Mouse (Mus musculus): Measurements from ENCODE around the gene Yipf2.
"Not testable (repeated sequence)": the region's sequence is repeated elsewhere in the genome, so short reads cannot be mapped to it uniquely, and the experiment has no call there.

The Yipf2 gene

DNA sequence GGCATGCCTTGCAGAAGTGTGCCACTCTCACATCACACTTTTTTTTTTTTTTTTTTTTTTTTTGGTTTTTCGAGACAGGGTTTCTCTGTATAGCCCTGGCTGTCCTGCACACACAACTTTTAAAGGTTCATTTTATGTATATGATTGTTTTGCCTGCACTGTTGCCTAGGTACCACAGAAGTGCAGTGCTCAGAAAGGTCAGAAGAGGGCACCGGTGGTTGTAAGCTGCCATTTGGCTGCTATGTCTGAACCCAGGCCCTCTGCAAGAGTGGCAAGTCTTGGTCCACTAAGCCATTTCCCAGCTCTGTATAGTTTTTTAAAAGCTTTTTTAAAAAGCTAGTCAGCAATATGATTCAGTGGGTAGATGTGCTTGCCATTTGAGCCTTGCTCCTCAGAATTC lies 5.6 kb upstream of the Yipf2 start:
- DNase-seq (ENCODE audit: low spot score in 2 of 2) = peak in 1 of 2 experiments; percentile 52

DNA sequence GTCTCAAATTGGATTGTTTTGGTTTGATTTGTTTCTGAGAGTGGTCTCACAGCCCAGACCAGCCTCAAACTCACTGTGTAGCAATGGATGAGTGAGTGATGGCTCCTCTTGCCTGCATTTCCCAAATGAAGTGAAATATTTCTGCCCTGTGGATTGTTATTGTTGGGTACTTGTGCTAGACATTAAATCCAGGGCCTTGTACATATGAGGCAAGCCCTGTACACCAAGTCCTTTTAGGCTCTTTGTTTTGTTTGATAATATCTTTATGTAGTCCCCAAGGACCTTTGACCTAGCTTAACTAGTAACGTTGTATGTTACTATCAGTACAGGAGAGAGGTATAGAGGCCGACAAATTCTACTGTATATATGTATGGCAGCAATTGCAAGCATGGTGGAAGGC lies 2.2 kb upstream of the Yipf2 start:
- DNase-seq (ENCODE audit: low spot score in 2 of 2) = no peak

DNA sequence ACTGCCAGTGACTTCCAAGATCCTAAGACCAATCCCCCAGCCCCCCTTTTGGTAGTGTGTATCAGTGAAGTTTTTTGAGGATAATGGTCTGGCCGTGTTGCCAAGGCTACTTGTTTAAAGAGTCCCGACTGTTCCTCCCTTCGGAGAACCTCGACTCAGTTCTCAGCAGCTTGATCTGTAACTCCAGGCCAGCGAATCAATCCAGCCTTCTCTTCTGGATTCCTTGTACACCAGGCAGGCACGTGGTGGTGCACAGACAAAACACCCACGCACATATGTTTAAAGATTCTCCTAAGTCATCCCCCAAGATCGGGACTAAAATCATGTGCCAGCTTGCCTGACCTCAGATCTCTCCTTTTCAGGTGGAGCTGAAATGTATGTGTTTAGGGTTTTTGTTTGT lies 1.7 kb upstream of the Yipf2 start:
- DNase-seq (ENCODE audit: low spot score in 2 of 2) = not testable (repeated sequence)

DNA sequence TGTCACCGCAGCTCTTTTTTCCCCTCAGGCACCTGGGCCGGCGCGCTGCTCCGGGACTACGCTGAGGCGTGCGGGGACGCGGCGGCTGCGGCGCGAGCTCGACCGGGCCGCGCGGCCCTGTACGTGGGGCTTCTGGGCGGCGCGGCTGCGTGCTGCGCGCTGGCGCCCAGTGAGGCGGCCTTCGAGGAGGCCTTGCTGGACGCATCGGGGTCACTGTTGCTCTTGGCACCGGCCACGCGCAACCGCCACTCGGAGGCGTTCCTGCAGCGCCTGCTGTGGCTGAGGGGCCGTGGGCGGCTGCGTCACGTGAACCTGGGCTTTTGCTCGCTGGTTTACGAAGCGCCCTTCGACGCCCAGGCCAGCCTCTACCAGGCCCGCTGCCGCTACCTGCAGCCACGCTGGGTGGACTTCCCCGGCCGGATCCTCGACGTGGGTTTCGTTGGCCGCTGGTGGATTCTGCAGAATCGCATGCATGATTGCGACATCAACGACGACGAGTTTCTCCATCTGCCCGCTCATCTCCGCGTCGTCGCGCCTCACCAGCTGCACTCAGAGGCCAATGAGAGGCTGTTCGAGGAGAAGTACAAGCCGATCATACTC lies 594 bp upstream of the Yipf2 start:
- DNase-seq (ENCODE audit: low spot score in 2 of 2) = peak; percentile 26 to 34

DNA sequence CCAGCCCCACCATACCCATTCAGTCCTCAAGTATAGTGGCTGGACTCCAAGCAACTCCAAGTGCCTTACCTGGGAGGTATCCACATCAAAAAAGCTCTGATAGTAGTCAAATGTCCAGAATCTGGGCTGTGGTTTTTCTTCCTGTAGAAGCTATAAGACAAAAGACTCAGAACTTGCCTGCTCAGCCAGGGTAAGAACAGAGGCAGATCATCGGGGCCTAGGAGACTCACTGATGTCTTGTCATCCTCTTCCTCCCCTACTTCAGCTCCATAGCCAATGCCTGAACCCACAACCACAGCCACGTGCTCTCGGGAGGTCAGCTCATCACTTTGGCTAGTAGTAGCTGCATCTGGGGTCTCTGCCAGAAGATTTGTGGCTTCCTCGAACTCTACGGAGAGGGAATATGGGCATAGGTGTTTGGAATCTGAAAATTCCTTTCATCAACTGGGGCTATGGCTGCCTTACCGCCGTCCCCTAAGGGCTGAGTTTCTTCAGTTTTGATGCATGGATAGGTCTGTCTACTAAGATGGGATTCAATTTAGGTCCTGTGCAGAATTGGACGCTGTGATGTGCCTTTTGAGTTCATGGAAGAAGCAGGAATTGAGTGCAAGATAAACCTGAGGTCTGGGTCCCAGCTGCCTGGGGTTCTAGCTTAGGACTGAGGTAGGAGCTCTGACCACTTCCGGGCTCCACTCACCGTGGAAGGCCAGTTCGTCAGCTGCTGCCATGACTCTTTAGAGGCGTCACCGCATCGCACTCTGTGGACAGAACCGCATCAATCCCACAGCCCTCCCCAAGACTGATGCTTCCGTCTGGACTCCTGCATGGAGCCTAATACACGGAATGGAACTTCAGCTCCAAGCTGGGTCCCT lies 561 bp downstream of the Yipf2 start:
- DNase-seq (ENCODE audit: low spot score in 2 of 2) = no peak

DNA sequence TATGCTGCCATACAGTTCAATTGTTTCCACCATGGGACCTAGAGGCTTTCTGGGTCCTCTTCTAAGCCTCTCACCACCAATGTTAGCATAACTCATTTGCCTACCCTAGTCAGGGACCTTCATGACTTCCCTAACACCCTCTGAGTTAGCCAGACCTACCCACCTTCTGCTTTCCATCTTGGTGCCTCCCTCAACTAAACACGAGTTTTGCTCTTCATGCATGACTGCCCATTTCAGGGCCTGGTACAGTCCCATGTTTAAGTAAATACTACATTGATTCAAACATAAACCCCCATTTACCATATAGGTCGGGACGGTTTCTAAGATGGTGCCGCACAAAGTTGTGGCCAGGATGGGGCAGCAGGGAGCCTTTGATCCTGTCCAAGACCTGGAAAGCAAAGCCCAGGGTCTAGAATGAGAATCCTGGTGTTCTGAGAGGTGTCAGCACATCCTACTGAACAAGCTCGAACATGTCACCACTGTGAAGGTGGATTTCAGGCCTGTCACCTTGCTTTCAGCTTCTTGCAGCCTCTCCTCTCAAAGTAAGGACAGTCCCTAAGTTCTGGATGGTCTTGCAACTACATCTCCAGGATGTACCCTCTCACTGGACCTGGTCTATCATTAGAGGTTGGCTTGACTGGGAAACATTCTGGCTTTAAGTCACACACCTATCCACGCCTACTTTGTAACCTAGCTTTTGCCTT lies 1.3 kb downstream of the Yipf2 start:
- no peak for DNase-seq (ENCODE audit: low spot score in 2 of 2)

DNA sequence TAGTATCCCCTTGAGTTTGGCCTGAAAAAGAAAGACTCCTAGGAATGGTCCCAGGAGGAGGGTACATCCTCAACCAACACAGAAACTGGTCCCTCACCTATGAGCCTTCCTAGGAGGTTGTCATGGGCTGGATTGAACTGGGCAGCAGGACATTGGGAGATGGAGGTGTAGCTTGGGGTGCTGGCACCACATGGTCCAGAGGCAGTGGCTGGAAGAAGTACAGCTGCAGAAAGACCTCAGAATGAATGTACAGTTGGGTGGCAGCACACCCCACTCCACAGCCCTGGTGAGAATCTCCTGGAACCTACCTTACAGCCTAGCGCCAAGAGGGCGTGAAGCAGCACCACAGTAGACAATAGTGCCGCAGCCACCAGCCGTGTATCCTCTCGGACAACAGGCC lies 3.1 kb downstream of the Yipf2 start:
- DNase-seq (ENCODE audit: low spot score in 2 of 2) = no peak

DNA sequence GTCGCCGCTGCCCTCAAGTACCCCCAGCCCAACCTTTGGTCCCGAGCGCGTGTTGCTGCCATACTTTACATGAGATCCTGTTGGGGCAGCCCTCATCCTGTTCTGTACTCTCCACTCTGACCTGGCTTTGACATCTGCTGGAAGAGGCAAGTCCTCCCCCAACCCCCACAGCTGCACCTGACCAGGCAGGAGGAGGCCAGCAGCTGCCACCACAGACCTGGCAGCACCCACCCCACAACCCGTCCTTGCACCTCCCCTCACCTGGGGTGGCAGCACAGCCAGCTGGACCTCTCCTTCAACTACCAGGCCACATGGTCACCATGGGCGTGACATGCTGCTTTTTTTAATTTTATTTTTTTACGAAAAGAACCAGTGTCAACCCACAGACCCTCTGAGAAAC lies 4.3 kb downstream of the Yipf2 start:
- no peak for DNase-seq (ENCODE audit: low spot score in 2 of 2)

DNA sequence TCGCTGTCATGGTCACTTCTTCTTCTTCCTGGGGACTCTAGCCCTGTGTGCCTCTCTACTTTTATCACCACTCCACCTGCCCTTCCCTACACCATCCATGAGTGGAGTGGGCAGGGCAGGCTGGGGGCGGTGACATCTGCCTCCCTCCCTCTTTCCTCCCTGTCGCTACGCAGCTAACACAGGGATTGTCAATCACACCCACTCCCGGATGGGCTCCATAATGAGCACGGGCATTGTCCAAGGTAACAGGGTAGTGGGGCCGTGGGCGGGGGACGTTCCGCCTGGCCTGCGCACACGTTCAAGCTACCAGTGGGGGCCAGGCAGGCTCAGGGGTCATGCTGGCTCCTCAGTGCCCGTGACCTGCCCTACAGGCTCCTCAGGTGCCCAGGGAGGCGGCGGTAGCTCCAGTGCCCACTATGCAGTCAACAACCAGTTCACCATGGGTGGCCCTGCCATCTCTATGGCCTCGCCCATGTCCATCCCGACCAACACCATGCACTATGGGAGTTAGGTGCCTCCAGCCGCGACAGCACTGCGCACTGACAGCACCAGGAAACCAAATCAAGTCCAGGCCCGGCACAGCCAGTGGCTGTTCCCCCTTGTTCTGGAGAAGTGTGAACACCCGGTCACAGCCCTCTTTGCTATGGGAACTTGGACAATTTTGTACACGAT lies 4.8 kb downstream of the Yipf2 start:
- no peak for DNase-seq (ENCODE audit: low spot score in 2 of 2)

DNA sequence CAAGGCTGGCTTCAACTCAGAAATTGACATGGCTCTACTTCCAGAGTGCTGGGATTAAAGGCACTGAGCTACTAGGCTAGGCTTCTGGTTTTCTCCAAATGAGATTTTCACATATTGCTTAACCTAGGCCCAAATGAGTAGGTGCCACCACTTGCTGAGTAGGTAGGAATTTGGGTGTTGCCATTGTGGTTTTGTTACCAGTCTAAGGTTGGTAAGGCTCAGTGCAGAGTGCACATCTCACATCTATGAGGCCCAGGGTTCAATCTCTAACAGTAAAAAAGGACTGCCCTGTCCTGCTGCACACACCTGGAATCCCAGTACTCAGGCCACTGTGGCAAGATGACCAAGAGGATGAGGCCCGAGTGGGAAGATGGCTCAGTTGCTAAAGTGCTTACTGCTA lies 7.2 kb downstream of the Yipf2 start:
- no peak for DNase-seq (ENCODE audit: low spot score in 2 of 2)

DNA sequence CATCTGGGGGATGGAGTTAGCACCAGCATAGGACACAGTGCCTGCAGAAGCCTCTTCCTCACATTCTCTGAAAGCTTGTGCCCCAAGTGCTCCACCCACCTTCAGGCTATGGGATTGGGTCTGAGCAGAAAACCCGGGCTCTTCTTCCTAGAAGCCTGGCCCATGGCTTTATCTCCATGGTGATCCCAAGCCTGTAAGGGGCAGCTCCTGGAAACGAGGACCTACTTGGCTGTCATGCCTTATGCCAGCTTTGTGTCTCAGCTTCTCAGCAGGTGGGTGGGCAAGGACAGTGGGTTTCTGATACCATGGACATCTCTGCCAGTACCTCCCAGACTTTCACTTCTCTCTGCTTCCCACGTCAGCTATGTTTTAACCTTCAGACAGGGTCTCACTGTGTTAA lies 14.4 kb downstream of the Yipf2 start:
- no peak for DNase-seq (ENCODE audit: low spot score in 2 of 2)

DNA sequence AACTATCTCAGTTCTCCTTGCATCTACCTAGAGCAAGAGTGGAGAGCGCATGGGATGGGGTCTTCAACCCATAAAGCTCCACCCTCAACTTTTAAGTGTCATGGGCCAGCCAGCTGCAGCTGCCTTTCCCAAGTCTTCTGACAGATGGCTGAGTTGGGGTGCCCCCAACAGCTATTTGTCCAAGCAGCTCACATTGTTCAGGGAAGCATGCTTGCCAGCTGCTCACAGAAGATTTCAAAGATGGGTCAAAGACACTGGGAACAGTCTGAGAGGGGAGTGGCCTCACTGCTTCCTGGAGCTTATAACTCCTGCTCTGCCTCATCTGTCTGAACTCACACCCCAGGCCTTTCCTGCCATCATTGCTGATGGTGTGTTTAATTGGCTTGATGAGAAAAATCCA lies 16.3 kb downstream of the Yipf2 start:
- DNase-seq (ENCODE audit: low spot score in 2 of 2) = no peak

DNA sequence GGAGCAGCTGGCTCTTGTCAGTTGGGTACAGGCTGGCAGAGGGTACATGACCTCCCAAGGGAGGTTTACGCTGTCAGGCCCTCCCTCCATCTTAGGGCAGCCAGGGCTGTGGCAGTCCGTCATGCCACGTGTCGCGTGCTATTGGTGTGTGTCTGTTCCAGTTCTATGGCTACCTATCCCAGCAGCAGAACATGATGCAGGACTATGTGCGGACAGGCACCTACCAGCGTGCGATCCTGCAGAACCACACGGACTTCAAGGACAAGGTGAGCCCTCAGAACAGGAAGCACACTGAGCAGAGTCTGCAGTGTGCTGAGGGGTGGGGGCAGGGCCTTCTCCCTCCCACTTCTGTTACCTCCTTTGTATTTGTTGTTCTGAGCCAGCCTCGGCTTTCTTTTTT lies 17.4 kb downstream of the Yipf2 start:
- no peak for DNase-seq (ENCODE audit: low spot score in 2 of 2)

DNA sequence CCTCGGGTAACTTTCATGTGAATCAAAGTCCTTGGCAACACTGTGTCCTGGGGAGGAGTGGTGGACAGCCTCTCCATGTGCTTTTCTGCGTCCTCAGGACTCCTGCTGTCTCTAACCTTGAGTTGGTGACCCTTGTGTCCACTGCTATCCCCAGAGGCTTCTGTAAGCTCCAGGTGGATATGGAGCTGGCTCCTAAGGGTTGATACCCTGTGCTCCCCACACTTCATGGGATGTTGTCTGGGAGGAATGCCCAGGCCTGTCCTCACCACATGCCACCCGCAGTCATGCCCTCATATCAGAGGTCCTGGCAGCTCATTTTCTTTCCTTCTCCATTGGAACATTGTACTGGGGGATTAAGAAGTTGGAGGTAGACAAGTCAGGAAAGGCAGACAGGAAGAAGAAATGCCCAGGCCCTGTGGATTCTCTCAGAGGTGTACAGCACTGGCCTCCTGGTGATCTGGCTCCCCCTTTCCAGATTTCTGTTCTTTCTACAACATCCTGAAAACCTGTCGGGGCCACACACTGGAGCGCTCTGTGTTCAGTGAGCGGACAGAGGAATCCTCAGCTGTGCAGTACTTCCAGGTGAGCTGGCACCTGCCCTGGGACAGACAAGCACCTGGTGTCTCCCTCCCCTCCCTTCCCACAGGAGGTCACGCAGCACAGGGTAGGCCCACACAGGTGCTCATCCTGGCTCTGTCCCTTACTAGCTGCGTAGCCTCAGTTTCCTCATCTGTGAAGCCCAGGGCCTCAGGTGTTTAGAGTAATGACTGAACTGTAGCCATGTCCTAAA lies 18.4 kb downstream of the Yipf2 start:
- no peak for DNase-seq (ENCODE audit: low spot score in 2 of 2)

DNA sequence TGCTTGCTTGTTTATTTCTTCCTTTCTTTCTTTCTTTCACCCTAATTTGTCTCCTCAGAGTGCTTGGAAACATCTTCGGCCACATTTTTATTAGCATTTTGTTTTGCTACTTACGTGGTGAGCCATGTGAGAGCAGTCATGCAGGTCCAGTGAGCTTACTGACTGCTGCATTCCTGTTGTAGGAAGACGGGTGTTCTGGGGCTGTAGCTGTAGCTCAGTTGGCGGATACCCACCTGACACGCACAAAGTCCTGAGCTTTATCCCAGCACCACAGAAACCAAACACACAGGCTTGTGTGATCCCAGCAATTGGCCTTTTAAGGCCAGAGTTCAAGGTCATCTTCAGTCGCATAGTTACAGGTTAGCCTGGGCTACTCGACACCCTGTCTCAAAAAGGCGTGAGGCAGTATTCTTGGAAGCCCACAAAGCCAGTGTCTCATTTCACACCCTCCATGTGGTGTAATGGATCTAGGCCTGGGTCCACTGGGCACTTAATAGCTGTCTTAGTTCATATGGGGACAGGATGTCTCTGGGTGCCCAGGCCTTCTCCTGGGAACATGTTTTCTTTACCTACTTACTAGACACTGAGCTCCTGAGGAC lies 23.9 kb downstream of the Yipf2 start:
- DNase-seq (ENCODE audit: low spot score in 2 of 2) = no peak

DNA sequence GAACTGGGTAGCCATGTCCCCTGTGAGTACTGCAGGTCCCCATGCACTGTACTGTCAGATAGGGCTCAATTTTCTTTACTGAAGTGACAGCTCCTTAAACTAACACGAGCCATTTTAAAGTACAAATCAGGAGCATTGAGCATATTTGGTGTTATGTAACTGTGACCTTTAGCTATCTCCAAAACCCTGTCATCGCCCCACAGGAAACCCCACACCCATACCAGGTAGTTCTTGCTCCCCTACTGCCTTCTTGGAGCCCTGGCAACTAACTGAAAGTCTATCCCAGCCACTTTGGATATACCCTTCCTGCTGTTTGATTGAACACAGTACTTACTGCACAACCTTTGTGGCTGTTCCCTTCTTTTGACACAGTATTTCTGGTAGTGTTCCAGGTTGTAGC lies 25.6 kb downstream of the Yipf2 start:
- DNase-seq (ENCODE audit: low spot score in 2 of 2) = no peak

DNA sequence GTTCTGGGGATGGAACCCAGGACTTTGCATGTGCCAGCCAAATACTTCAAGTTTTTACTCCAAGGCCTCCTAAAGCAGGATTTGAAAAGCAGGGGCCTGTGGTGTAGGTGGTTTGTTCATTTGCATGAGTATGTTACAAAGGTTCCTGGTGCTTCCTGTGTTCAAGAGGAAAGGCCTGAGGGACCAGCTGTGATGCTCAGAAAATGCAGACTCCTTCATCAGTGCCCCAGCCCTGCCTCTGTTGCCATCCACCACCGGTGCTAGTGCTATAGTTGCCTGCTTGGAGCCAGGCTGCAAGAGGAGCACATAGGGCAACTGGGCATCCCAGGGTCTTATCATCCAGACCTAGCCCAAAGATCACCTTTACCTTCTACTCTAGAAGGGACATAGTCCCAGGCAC lies 26.1 kb downstream of the Yipf2 start:
- no peak for DNase-seq (ENCODE audit: low spot score in 2 of 2)

DNA sequence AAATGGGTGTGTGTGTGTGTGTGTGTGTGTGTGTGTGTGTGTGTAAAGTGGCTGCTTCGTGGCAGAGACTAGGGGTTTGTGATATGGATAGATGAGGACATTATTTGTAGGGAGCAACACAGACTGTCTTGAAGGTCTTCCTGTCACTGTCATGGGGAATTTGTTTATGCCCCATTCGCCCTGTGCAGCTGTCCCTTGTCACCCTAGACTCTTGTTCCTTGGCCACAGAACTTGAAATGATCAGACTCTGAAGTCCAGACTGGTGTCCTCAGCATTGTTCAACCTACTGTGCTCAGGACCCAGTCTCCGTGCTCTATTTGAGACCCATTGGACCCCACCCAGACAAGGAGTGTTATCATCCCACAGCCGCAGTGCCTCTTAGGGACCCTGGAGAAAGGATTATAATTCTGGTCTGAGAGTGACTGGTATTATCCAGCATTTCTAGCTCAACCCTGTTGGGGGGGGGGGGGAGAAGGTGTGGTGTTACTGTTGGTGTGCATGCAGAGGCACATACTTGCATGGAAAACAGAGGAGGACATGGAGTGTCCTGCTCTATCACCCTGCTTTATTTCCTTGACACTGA lies 27.5 kb downstream of the Yipf2 start:
- DNase-seq (ENCODE audit: low spot score in 2 of 2) = no peak

DNA sequence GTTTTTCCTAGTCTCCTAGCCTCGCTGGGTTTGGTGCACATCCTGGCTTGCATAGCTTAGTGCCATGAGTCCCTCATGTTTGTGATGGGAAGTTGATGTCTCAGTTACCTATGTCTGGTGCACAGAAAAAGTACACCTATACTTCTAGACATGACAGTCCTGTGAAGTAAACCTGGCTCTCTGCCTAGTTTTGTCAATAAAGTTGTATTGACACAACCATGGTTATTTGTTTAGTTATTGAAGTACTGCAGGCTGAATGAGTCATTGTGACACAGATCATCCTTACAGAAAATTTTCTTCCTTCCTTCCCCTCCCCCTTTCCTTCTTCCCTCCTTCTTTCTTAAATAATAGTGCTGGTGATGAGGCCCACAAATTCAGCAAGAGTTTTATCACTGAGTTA lies 28.2 kb downstream of the Yipf2 start:
- DNase-seq (ENCODE audit: low spot score in 2 of 2) = no peak

DNA sequence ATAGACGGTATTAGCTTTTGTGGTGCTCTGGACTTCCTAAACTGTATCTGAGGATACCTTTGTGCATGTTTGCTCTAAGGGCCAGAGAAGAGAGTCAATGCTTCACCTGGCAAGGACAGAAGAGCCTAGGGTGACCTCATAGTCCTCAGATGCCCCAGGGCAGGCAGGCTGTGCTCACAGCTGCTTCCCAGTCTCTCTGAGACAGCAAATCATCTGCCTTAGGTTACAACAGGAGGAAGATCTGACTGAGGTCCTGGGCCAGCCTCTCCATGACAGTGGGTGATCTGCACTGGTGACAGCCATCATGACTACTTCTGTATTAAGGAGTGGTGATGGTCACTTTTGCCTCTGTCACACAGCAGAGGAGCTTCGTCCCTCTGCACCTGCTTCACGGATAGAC lies 33.5 kb downstream of the Yipf2 start:
- no peak for DNase-seq (ENCODE audit: low spot score in 2 of 2)

DNA sequence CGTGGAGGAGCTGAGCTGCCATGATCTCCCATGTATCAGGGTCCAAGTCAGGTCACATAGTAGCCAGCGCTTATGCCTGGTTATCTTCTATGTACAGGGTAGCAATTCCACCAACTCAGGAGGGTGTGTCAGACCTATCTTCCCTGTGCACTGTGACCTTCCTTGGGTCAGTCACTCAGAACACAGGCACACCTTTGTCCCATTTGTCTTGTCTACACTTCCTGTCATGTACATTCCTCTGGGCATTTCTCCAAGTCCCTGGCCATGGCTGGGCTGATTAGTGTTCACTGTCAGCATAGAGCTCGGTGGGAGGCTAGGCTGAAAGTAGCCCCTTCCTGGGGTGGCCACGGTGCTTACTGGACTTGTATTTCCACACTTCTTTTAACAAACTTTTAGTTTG lies 34.3 kb downstream of the Yipf2 start:
- DNase-seq (ENCODE audit: low spot score in 2 of 2) = no peak
